Mouse (Mus musculus): ENCODE measurements at regions not wholly inside any gene's neighbourhood (a gene's known extent, or its start where the extent isn't known, plus 50 kb on each side); places are given as distances from the start of the nearest gene placed in this dataset.

DNA sequence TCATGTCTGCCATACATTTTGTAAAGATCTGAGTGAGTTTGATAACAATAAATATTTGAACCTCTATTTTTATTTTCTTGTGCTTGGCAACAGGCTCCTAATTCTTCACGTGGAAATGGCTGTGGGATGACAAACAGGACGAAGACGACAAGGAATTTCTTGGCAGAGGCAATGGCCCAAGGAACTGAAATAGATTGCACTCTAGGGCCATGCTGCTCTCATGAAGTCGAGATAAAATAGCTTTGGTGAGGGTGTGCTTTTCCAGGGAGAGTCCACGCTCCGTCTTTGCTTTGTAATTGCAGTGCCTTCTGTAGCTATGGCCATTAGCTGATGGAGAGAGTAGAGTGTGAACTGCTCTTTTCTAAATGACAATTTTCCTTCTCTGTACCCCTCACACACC, 50.9 kb upstream of the 1810046K07Rik start:
- TF ChIP-seq POLR2A (IDR thresholded peaks at IDR 0.05; ENCODE audit: low read depth, low read length), result no peak
- TF ChIP-seq CTCF (conservative IDR thresholded peaks at IDR 0.05; ENCODE audit: insufficient read depth, insufficient read length, low read depth, low read length), result no peak
